Comparison of ENCODE assay signal across 9 mouse cellular contexts in the genomic region with DNA sequence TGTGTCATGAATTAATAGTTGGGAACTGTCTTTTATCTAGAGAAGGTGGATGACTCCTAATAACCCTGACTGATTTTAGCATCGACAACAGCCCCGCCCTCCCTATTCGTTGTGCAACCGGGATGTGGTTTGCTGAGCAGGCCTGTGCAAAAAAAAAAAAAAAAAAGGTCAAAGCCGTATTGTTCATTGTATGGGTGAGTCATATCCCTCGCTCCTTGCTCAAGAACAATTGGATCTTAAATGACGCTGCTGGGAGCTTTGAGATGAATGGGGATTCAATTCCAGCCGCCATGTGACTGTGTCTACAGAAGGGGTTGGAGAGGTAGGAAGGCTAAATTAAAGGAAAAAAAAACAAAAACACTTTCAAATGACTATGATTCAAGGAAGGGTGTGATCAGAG.
DNase-seq lines count a peak whose midpoint lies in the region; ATAC-seq and TF ChIP-seq lines count a peak whose summit lies in the region.
"Had no signal": no experiment of that assay in that cellular context is flagged by ENCODE, and none has a peak within 500 bp of the region (broad histone marks: within the 10 kb centered on the region; RNA-seq: fewer than 3 reads in every experiment).

No protein-coding gene starts in this region.

- peak; percentile 73 to 77 for DNase-seq in lung, adult 18-20 months
- DNase-seq in lung, adult 2 months, result no peak
- DNase-seq in NIH3T3 (ENCODE audit: low read depth), result peak; percentile 77
- DNase-seq in fibroblast of lung, adult 2 months (ENCODE audit: low read depth), result peak; percentile 92
- peak; percentile 32 to 54 for DNase-seq in natural killer cell, adult 2 months (ENCODE audit: low spot score in 2 of 2)
- no peak for DNase-seq in cerebellum, adult 9-10 months
- DNase-seq in midbrain, embryonic 14.5 days, result no peak

- H3K4me3 ChIP-seq in lung, adult 2 months (replicated peaks; ENCODE audit: extremely low read depth, low read depth, low read length), result no peak overlapping the region
- H3K4me3 ChIP-seq in midbrain, embryonic 14.5 days (replicated peaks; ENCODE audit: low read depth, low read length), result no peak overlapping the region
- H3K4me3 ChIP-seq: forebrain, embryonic 12.5 days had no signal

- H3K36me3 ChIP-seq in midbrain, embryonic 14.5 days (ENCODE audit: control insufficient read depth, insufficient read depth, low read length), result no peaks in the 10 kb centered on the region
- H3K36me3 ChIP-seq: forebrain, embryonic 12.5 days had no signal

- H3K9ac ChIP-seq in midbrain, embryonic 14.5 days (replicated peaks; ENCODE audit: low read length), result no peak overlapping the region
- H3K9ac ChIP-seq: forebrain, embryonic 12.5 days had no signal

- H3K27me3 ChIP-seq in midbrain, embryonic 14.5 days (ENCODE audit: control insufficient read depth, insufficient read depth, low read length), result no peaks in the 10 kb centered on the region
- H3K27me3 ChIP-seq: forebrain, embryonic 12.5 days had no signal

- H3K27ac ChIP-seq in midbrain, embryonic 14.5 days (replicated peaks; ENCODE audit: low read depth, low read length), result no peak overlapping the region
- H3K27ac ChIP-seq: forebrain, embryonic 12.5 days had no signal

- TF ChIP-seq POLR2A in lung, adult 2 months (IDR thresholded peaks at IDR 0.05; ENCODE audit: borderline replicate concordance, extremely low read depth, low read depth, low read length), result no peak

- no peaks in the 10 kb centered on the region for H3K9me3 ChIP-seq in midbrain, embryonic 14.5 days (ENCODE audit: control insufficient read depth, low read length)
- H3K9me3 ChIP-seq: forebrain, embryonic 12.5 days had no signal

- 22% methylated on average over 8 of the region's 8 CpGs for WGBS in lung, adult 2 months
- WGBS in midbrain, embryonic 14.5 days, result 15% methylated on average over 8 of the region's 8 CpGs

- no peak overlapping the region for H3K4me2 ChIP-seq in midbrain, embryonic 14.5 days (ENCODE audit: low read length)
- H3K4me2 ChIP-seq: forebrain, embryonic 12.5 days had no signal

- peaks cover 7% of the 10 kb centered on the region; the same call in 1 of the 2 replicates for H3K4me1 ChIP-seq in lung, adult 2 months (ENCODE audit: control insufficient read depth, insufficient read depth, low read length)
- H3K4me1 ChIP-seq in midbrain, embryonic 14.5 days (ENCODE audit: control insufficient read depth, insufficient read depth, low read length), result no peaks in the 10 kb centered on the region

- no peak for ATAC-seq in midbrain, embryonic 14.5 days (ENCODE audit: low FRiP score, low TSS enrichment)
- ATAC-seq: midbrain, embryonic 16.5 days had no signal

- TF ChIP-seq CTCF in lung, adult 2 months (IDR thresholded peaks at IDR 0.05; ENCODE audit: insufficient read depth, low read length), result no peak

Comparison
In these comparisons a context has a peak if more than half of its experiments do, and no peak if none do; other contexts are left out.
1. DNase-seq: peak in lung, adult 18-20 months (2 of 2), NIH3T3 (single experiment), fibroblast of lung, adult 2 months (single experiment) and natural killer cell, adult 2 months (2 of 2); none in lung, adult 2 months (single experiment), cerebellum, adult 9-10 months (single experiment) and midbrain, embryonic 14.5 days (single experiment).